Mouse (Mus musculus) CH12F3 (cell line): ENCODE measurements around the gene Mfsd4b1.
"Not testable (repeated sequence)": the region's sequence is repeated elsewhere in the genome, so short reads cannot be mapped to it uniquely, and the experiment has no call there.

Experiments
- in situ Hi-C: fragments of 300-500 bp; cut with MboI; formaldehyde crosslinking; loops from 2 replicates; pipeline ENCODE4 v1.14.3; 2020; ENCODE audit warnings: low sequenced_read_pairs

The Mfsd4b1 gene

GRCm38 (mm10) chr10:40036686-40037560, 11.9 kb upstream of the Mfsd4b1 start:
- in situ Hi-C loops = no loop called here

GRCm38 (mm10) chr10:40034956-40035355, 9.9 kb upstream of the Mfsd4b1 start:
- in situ Hi-C loops = no loop called here

- in situ Hi-C loops = no loop called here
These were observed 7.8 kb upstream of the Mfsd4b1 start for GRCm38 (mm10) chr10:40032897-40033296.

GRCm38 (mm10) chr10:40030716-40031115, 5.6 kb upstream of the Mfsd4b1 start:
- in situ Hi-C loops = no loop called here

GRCm38 (mm10) chr10:40029610-40030009, 4.5 kb upstream of the Mfsd4b1 start:
- in situ Hi-C loops = no loop called here

- in situ Hi-C loops = no loop called here
These were observed 3.0 kb upstream of the Mfsd4b1 start for GRCm38 (mm10) chr10:40028091-40028490.

GRCm38 (mm10) chr10:40026546-40026945, 1.5 kb upstream of the Mfsd4b1 start:
- in situ Hi-C loops = no loop called here

- in situ Hi-C loops = no loop called here
These were observed 492 bp upstream of the Mfsd4b1 start for GRCm38 (mm10) chr10:40025560-40025959.

- in situ Hi-C loops = no loop called here
These were observed 4.7 kb downstream of the Mfsd4b1 start for GRCm38 (mm10) chr10:40020401-40020800.

- in situ Hi-C loops = no loop called here
These were observed 5.6 kb downstream of the Mfsd4b1 start for GRCm38 (mm10) chr10:40019492-40019891.

GRCm38 (mm10) chr10:40018261-40018860, 6.7 kb downstream of the Mfsd4b1 start:
- in situ Hi-C loops = no loop called here

- in situ Hi-C loops = no loop called here
These were observed 15.5 kb downstream of the Mfsd4b1 start for GRCm38 (mm10) chr10:40009591-40009990.

GRCm38 (mm10) chr10:40008847-40009246, 16.2 kb downstream of the Mfsd4b1 start:
- in situ Hi-C loops = not testable (repeated sequence)

- in situ Hi-C loops = no loop called here
These were observed 17.1 kb downstream of the Mfsd4b1 start for GRCm38 (mm10) chr10:40007953-40008352.

GRCm38 (mm10) chr10:40006963-40007362, 18.1 kb downstream of the Mfsd4b1 start:
- in situ Hi-C loops = no loop called here

GRCm38 (mm10) chr10:40000746-40001145, 24.3 kb downstream of the Mfsd4b1 start:
- in situ Hi-C loops = no loop called here

- in situ Hi-C loops = no loop called here
These were observed 33.9 kb downstream of the Mfsd4b1 start for GRCm38 (mm10) chr10:39991155-39991554.

GRCm38 (mm10) chr10:39986466-39986865, 38.6 kb downstream of the Mfsd4b1 start, which contains the start of gene Mfsd4b5:
Mfsd4b5 (minus strand) TSS chr10:39986646.
- in situ Hi-C loops = no loop called here

GRCm38 (mm10) chr10:39982604-39983003, 42.5 kb downstream of the Mfsd4b1 start:
- in situ Hi-C loops = no loop called here

GRCm38 (mm10) chr10:39978231-39978630, 46.8 kb downstream of the Mfsd4b1 start:
- in situ Hi-C loops = no loop called here

- in situ Hi-C loops = no loop called here
These were observed 47.7 kb downstream of the Mfsd4b1 start for GRCm38 (mm10) chr10:39977346-39977745.

- in situ Hi-C loops = no loop called here
These were observed 49.3 kb downstream of the Mfsd4b1 start for GRCm38 (mm10) chr10:39975771-39976170.
